Mouse (Mus musculus) layer of hippocampus, adult 18-20 months (tissue): Measurements from ENCODE around the gene Cdrt4. TPM values are rescaled to one million over a fixed set of nuclear protein-coding genes. Genes with fewer than 3 reads are reported as not detected.

ENCODE experiments used
- DNase-seq, 2 experiments: peaks; one replicate each; pipeline ENCODE4 v3.0.0; 2022; ENCODE audit warnings: low spot score in 2 of 2
- total RNA-seq, 2 experiments: library from RNA; stranded (reverse); gene quantifications; 2 replicates each; pipeline ENCODE4 v1.2.3; 2021

Cdrt4 gene
- total RNA-seq, 2 experiments from 2014 or later = not detected

DNA sequence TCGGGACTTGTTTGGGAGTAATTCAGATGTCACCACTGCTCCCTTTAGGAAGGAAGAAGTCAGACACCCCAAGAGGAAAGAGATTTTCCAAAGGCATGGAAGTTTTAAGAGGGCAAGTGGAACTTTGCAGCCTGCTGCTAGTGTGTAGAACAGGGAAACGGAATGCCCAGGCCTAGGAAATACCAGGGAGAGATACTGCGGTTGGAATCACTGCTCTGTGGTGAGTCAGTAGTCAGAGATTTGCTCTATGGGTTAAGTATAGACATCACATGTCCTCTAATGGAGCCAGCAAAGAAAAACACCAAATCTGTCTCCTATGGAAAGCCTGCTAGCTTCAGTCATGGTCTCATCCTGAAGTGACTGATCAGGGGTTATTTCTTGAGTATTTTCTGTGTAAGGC lies 10.8 kb upstream of the Cdrt4 start:
- DNase-seq = no peak

DNA sequence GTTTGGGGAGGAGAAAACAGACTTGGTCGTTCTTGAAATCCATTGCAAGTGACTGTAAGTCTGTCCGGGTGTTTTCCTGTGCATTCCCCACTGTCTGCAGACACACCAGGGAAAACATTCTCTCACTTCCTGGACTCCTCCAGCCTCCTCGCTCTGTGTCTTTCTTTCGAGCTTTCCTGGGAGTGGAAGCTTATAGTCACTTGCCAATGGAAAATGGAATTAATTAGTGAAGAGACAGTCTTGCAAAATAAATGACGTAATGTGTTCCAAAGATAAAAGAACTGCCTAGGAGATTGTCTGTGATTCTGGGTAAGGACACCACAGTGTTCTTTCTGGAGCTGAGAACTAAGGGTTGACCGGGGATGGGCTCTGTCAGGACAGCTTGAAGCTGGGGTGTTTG lies 7.5 kb upstream of the Cdrt4 start:
- DNase-seq = no peak

- no peak for DNase-seq
Measured at GRCm38 (mm10) chr11:62945514-62945913, 5.5 kb upstream of the Cdrt4 start.

GRCm38 (mm10) chr11:62949548-62949947 lies 1.4 kb upstream of the Cdrt4 start:
- DNase-seq = no peak

- no peak for DNase-seq
Measured at GRCm38 (mm10) chr11:62954766-62955165, 3.8 kb downstream of the Cdrt4 start.

GRCm38 (mm10) chr11:62955186-62955585 lies 4.2 kb downstream of the Cdrt4 start:
- DNase-seq = no peak

- DNase-seq = no peak
Measured at GRCm38 (mm10) chr11:62955776-62956175, 4.8 kb downstream of the Cdrt4 start.

- no peak for DNase-seq
Measured at GRCm38 (mm10) chr11:62957626-62958180, 6.7 kb downstream of the Cdrt4 start.

GRCm38 (mm10) chr11:62963292-62963691 lies 12.3 kb downstream of the Cdrt4 start:
- DNase-seq = no peak

DNA sequence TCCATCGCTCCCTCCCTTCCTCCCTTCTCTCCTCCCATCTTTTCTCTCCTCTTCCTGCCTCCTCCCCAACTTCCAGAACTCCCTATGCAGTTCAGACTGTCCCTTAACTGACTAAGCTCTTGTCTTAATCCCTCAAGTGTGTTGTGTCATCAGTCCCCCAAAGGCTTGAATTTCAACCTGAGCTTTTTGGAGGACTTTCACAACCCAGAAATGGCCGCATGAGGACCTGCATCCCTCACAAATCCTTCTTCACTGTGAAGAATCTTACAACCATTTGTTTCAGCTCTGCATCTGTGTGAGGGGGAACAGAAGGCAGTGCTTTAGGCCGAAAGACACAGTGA lies 15.4 kb downstream of the Cdrt4 start:
- no peak for DNase-seq

- peak in 1 of 2 experiments; percentile 42 for DNase-seq
Measured at GRCm38 (mm10) chr11:62966765-62967633, 16.0 kb downstream of the Cdrt4 start.

GRCm38 (mm10) chr11:62977176-62977575 lies 26.2 kb downstream of the Cdrt4 start:
- peak in 1 of 2 experiments; percentile 49 for DNase-seq

DNA sequence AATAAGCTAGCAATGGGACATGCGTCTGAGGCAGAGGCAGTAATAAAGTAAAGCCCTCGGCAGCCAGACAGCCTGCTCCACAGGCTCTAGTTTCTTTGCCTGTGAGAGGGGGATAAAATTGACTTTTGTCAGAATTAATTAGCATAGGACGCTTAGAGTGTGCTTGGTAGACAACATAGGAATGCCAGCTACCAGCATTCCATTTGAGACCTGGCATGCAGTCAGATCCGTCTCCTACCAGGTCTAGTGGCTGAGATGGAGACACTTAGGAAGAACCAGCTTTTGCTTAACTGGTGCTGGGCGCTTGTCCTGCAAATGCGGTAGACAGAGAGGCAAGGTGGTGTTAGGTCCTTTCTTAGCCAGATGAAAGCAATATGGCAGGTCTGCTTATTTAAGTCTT lies 27.9 kb downstream of the Cdrt4 start:
- no peak for DNase-seq

GRCm38 (mm10) chr11:62981729-62982128 lies 30.7 kb downstream of the Cdrt4 start:
- DNase-seq = no peak

DNA sequence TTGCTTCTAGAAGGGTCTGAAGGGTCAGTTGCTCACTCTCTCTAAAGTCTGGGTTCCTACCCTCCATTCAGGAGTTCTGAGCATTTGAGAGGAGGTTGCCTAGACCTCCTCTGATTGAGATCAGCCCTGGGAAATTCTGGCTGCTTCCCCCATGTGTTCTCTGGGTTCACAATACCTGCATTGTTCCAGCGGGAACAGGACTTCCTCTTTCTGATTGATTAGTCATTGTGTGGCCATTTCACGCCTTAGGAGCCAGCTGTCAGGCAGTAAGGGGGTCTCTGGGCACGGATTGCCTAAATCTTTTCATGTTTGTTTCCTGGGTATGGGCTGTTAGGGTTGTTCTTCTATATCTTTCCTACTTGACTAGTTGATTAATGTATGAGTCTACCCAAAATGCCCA lies 32.8 kb downstream of the Cdrt4 start:
- no peak for DNase-seq

DNA sequence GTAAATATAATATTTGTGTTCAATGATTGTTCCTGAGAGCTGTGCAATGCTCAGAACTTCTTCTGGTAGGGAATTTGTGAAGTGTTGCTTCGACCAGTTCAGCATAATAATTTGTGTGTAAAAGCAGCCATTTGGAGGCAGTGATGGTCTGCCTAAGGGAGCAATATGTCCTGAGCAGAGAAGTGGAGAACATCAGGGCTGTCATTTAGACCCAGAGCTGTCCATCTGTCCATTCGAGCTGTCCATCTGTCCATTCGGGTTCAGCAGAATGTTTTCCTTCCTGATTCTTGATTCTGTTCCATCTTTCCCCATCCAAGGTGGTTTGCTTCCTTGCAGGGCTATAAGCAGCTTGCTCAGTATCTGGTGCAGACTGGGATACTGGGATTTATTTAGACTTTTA lies 33.4 kb downstream of the Cdrt4 start:
- DNase-seq = peak in 1 of 2 experiments; percentile 2

DNA sequence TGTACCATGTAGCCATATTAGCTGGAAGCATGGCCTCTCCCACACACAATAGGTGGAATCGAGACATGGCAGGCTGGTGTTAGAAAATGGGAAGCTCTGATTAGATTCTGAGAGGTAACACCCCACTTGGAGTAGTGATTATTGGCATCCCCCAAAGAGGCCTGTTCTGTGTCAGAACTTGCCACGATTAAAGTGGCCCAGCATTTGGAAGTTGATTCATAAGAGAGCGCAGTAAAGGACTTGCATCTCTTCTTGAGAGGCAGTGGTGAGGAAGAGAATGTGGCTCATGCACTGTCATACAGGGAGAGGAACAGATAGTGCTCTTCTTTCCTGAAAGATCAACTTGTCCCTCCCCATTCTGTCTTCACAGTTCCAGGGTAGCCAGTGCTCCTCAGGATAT lies 34.1 kb downstream of the Cdrt4 start:
- DNase-seq = no peak

- DNase-seq = no peak
Measured at GRCm38 (mm10) chr11:62986578-62986977, 35.6 kb downstream of the Cdrt4 start.

- DNase-seq = no peak
Measured at GRCm38 (mm10) chr11:62990150-62990685, 39.2 kb downstream of the Cdrt4 start.

DNA sequence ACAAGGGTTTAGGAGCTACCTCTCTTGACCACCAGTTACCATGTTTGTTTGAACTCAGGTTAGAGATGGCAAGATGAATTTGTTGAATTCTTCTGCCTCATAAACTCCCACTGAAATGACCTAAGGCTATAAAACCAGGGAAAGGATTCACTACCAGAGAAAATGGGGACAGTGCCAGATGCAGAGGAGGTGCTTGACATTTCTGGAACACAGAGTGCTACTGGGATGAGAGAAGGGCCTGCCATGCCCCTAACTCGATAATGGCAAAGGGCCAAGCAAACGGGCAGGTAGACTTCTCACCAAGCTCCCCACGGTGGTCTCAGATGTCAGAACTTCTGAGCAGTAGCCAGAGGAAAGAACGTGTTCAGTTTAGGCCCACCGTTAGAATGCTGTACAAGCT lies 39.8 kb downstream of the Cdrt4 start:
- DNase-seq = no peak

DNA sequence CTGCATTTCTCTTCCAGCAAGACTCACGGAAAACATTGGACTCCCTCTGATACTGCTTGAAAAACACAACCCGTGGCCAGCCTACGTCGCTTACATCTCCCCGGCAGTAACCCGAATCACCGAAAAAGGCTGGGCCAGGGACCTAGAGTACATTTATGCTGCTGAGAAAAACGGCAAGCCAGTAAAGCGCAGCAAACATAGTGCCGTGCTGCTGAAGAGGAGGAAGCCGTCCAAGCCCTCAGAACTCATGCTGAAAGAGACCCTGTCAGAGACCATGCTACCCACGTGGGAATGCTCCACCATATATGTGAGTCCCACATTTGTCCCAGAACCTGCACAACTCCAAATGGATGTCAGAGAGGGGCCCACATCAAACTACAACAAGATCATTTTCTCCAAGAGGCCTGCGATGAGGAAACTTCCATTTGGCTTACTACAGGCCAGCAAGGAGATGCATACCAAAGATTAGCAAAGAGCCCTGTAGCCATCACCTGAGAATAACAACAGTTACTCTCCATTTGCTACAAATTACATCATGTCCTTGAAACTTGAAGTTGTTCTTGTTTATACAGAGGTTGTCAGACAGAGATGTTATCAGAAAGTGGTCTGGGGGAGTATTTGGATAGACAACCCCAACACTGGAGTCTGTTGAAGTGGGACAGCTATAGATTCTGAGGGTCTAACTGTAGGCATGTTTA lies 41.7 kb downstream of the Cdrt4 start:
- DNase-seq = no peak
